Mouse (Mus musculus): Measurements from ENCODE around the gene Hecw2. TPM values are rescaled to one million over a fixed set of nuclear protein-coding genes. Genes with fewer than 3 reads are reported as not detected.

The Hecw2 gene
- polyA plus RNA-seq, 1 experiment from 2014 or later = 5.5 TPM

DNA sequence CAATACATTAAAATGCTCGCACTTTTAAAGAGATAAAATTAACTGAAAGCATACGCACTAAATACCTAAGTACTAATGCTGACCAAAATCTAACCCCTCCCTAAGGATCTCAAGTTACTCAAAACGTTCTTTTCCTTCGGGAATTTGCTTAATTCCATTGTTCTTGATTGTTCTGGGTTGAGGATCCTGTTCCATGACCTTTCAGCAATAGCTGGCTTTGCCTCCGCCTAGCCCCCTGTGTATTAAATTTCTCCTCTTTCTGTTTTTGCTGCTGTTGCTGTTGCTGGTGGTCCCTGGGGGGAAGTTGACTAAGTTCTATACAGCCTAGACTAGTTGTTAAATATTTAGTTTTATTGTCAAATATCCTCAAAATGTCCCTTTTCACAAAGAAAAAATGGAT is 85.7 kb downstream of the Hecw2 start:
- Histone ChIP-seq H3K9me3 (no peaks in the 10 kb centered on the region), H3K9ac (no peak overlapping the region), H3K4me2 (no peak overlapping the region), H3K27me3 (no peaks in the 10 kb centered on the region), H3K27ac (no peak overlapping the region), H3K36me3 (no peaks in the 10 kb centered on the region), H3K4me1 (peaks cover 8% of the 10 kb centered on the region), H3K4me3 (no peak overlapping the region)
- no peak for ATAC-seq (ENCODE audit: borderline replicate concordance, extremely low read depth, low FRiP score, low TSS enrichment)
- WGBS = 58% methylated on average over 5 of the region's 5 CpGs

DNA sequence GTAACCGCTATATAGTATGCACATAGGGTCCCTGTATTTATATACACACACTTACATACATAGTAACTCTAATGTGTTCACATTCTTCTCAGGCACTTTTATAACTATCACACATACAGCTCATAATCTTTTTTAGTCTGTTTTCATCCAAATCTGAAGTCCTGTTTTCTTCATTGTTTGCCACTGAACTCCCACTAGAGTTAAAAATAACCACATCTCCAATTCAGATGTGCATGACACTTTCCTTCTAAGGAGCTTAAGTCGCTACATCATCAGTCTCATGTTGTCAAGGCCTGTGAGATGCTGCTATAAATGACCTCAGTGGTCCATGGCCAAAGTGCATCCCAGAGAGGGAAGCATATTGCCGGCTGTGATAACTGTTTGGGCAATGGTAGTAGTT is 88.2 kb downstream of the Hecw2 start:
- ATAC-seq (ENCODE audit: borderline replicate concordance, extremely low read depth, low FRiP score, low TSS enrichment) = no peak
- no peak overlapping the region for H3K27ac ChIP-seq
- H3K4me1 ChIP-seq = peaks cover 8% of the 10 kb centered on the region
- H3K36me3 ChIP-seq = no peaks in the 10 kb centered on the region
- no peak overlapping the region for H3K4me3 ChIP-seq
- H3K27me3 ChIP-seq = no peaks in the 10 kb centered on the region
- H3K4me2 ChIP-seq = no peak overlapping the region
- 64% methylated on average over 3 of the region's 3 CpGs for WGBS
- no peak overlapping the region for H3K9ac ChIP-seq
- no peaks in the 10 kb centered on the region for H3K9me3 ChIP-seq

DNA sequence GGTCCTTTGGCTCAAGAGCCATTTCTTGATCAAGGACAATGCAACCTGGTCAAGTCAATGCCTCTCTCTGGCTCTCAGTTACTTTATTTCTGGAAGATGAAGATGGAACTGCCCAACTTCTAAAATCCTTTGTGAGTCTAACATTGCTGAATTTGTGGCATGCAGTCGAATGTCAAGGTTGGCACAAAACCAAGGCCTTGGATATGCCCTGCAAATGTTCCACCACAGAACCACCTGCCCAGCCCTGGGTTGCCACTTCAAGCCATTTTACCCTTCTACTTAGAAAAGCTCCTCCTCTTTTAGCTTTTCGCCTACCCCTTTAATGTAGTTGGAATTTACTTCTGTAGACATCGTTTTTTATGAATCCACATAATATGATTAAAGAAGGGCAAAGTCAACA is 115.3 kb downstream of the Hecw2 start:
- 75% methylated on average over 3 of the region's 3 CpGs for WGBS
- no peak overlapping the region for H3K9ac ChIP-seq
- no peaks in the 10 kb centered on the region for H3K9me3 ChIP-seq
- no peaks in the 10 kb centered on the region for H3K4me1 ChIP-seq
- ATAC-seq (ENCODE audit: borderline replicate concordance, extremely low read depth, low FRiP score, low TSS enrichment) = no peak
- H3K4me2 ChIP-seq = no peak overlapping the region
- no peaks in the 10 kb centered on the region for H3K36me3 ChIP-seq
- H3K27ac ChIP-seq = no peak overlapping the region
- no peak overlapping the region for H3K4me3 ChIP-seq
- no peaks in the 10 kb centered on the region for H3K27me3 ChIP-seq

DNA sequence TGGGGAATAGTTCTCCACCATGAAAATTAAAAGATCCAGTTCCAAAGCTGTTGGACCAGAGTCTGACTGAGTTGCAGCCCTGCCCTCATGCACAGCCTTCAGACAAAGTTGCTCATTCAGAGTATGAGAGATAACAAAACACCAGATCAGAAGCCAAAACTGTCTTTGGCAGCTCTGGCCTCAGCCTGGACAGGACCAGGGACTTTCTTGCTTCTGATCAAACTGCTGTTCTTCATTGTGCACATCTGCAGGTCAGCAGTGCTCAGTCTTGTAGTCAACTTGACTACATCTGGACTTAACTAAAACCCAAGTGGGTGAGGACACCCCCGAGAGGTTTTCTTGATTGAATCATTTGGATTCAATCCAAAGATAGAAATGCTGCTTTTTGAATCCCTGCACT is 120.5 kb downstream of the Hecw2 start:
- ATAC-seq (ENCODE audit: borderline replicate concordance, extremely low read depth, low FRiP score, low TSS enrichment) = no peak
- H3K36me3 ChIP-seq = no peaks in the 10 kb centered on the region
- H3K9me3 ChIP-seq = no peaks in the 10 kb centered on the region
- H3K27me3 ChIP-seq = no peaks in the 10 kb centered on the region
- 44% methylated on average over 1 of the region's 1 CpGs for WGBS
- no peaks in the 10 kb centered on the region for H3K4me1 ChIP-seq
- H3K9ac ChIP-seq = no peak overlapping the region
- no peak overlapping the region for H3K4me3 ChIP-seq
- no peak overlapping the region for H3K4me2 ChIP-seq
- H3K27ac ChIP-seq = no peak overlapping the region

DNA sequence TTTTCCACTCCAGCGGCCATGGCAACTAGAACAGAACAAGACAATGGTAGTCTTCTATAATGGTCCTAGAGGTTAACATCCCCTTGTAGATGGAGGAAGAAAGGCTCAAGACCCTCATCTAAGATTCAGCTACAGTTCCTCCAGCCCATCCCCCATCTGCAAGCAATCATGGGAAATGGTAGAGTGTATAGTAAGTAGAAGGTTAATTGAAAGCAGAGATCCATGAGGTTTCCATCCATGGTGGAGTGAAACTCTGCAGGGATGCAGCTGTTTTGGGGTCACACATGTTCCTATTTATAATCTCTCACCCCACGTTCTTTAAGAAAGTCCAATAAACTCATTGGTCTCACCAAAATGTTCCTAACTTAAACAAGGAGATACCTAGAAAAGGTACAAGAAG is 124.8 kb downstream of the Hecw2 start:
- no peak for ATAC-seq (ENCODE audit: borderline replicate concordance, extremely low read depth, low FRiP score, low TSS enrichment)
- Histone ChIP-seq H3K36me3 (no peaks in the 10 kb centered on the region), H3K4me2 (no peak overlapping the region), H3K27me3 (no peaks in the 10 kb centered on the region), H3K27ac (no peak overlapping the region), H3K4me3 (no peak overlapping the region), H3K4me1 (no peaks in the 10 kb centered on the region), H3K9me3 (no peaks in the 10 kb centered on the region), H3K9ac (no peak overlapping the region)
- WGBS = 82% methylated on average over 2 of the region's 2 CpGs

DNA sequence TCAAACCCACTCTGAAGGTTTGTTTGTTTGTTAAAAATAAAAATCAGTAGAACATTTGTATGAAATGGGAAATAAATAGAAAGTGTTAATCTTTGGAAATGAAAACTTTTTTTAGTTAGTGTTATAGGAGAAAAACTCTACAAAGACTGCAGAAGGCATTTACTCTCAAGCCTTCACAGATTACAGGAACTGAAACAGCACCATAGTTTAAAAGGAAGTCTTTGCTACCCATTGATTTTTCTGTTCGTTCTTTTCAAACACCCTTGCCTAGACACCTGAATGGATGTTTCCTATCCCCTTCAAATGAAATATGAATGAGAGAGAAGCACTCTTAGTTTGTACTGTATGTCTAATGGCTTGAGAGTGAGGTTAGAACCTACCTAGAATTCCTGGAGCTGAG is 126.7 kb downstream of the Hecw2 start:
- no peak overlapping the region for H3K4me2 ChIP-seq
- no peak overlapping the region for H3K4me3 ChIP-seq
- H3K9me3 ChIP-seq = no peaks in the 10 kb centered on the region
- WGBS = 57% methylated on average over 1 of the region's 1 CpGs
- no peaks in the 10 kb centered on the region for H3K4me1 ChIP-seq
- H3K27me3 ChIP-seq = no peaks in the 10 kb centered on the region
- no peak for ATAC-seq (ENCODE audit: borderline replicate concordance, extremely low read depth, low FRiP score, low TSS enrichment)
- H3K36me3 ChIP-seq = no peaks in the 10 kb centered on the region
- no peak overlapping the region for H3K27ac ChIP-seq
- H3K9ac ChIP-seq = no peak overlapping the region

DNA sequence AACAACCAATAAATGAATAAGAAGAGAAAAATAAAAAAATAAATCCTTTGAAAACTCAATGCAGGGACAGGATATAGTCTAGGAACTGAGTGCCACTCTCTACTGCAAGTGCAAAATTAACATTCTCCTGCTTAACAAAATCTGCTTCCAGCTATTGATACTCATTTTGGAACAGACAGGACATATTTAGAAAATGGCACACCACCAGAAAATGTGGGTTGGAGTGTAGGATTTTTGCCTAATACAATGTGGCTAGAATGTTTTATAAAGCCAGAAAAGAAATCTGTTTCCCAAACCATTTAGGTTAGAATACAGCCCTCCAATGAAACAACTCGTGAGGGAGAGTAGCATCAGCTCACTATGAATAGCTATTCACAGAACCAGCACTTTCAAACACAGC is 129.5 kb downstream of the Hecw2 start:
- Histone ChIP-seq H3K9me3 (no peaks in the 10 kb centered on the region), H3K4me1 (no peaks in the 10 kb centered on the region), H3K27me3 (no peaks in the 10 kb centered on the region), H3K4me2 (no peak overlapping the region), H3K9ac (no peak overlapping the region), H3K36me3 (no peaks in the 10 kb centered on the region), H3K4me3 (no peak overlapping the region), H3K27ac (no peak overlapping the region)
- 74% methylated on average over 1 of the region's 1 CpGs for WGBS
- ATAC-seq (ENCODE audit: borderline replicate concordance, extremely low read depth, low FRiP score, low TSS enrichment) = no peak

DNA sequence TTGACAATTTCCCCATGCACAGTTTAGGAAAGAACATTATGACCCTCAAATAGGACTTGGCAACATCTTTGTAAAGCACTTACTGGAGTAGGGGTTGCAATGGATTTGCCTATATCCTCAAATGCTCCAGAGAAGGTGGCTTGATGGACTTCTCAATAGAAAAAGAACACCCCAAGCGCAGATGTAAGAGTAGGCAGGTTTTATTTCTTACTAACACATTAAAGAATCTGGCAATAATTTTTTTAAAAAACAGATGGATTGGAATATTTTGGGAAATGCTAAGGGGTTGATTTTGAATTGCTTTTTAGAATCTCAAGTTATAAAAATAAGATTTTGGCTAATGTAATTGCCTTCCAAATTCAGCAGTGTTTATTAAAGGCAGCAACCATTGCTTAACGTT is 133.9 kb downstream of the Hecw2 start:
- H3K9me3 ChIP-seq = no peaks in the 10 kb centered on the region
- no peak for ATAC-seq (ENCODE audit: borderline replicate concordance, extremely low read depth, low FRiP score, low TSS enrichment)
- H3K4me3 ChIP-seq = no peak overlapping the region
- no peaks in the 10 kb centered on the region for H3K4me1 ChIP-seq
- H3K27me3 ChIP-seq = no peaks in the 10 kb centered on the region
- H3K27ac ChIP-seq = no peak overlapping the region
- WGBS = 88% methylated on average over 2 of the region's 2 CpGs
- H3K9ac ChIP-seq = no peak overlapping the region
- H3K4me2 ChIP-seq = no peak overlapping the region
- H3K36me3 ChIP-seq = no peaks in the 10 kb centered on the region

DNA sequence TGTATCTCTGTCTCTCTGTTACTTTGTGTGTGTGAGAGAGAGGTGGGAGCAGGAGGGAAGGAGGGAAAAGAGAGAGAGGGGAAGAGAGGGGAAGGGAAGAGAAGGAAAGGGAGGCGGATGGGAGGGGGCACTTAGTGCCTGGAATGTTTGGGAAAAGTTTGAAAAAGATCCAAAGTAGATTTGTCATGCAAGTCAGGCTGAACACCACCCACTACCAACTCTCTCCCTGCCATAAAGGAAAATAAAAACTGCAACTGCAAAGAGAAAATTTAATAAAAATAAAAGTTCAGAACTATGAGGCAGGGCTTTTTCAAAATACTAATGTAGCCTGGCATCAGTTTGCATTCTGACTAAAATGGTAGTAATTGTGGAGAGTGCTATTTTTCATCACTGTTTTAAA is 135.2 kb downstream of the Hecw2 start:
- Histone ChIP-seq H3K9ac (no peak overlapping the region), H3K4me1 (no peaks in the 10 kb centered on the region), H3K4me2 (no peak overlapping the region), H3K27me3 (no peaks in the 10 kb centered on the region), H3K27ac (no peak overlapping the region), H3K4me3 (no peak overlapping the region), H3K36me3 (no peaks in the 10 kb centered on the region), H3K9me3 (no peaks in the 10 kb centered on the region)
- ATAC-seq (ENCODE audit: borderline replicate concordance, extremely low read depth, low FRiP score, low TSS enrichment) = no peak
- 43% methylated on average over 1 of the region's 1 CpGs for WGBS

DNA sequence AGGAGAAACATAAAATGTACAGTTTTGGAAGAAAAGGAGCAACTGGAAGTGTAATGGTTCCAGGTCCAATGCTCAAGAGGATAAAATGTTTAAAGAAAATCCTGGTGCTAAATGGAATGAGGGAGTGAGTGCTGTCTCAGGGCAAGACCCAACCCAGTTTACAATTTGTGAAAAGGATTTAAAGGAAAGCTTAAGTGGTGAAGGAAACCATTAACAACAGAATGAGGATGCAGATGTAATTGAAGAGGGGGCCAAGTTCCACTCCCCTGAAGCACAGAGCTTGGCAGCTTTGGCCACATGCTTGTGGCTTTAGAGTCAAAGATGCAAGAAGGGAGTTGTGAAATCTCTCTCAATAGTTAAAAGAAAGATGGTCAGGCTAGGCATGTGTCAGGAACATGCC is 142.2 kb downstream of the Hecw2 start:
- Histone ChIP-seq H3K4me2 (no peak overlapping the region), H3K9me3 (no peaks in the 10 kb centered on the region), H3K4me1 (no peaks in the 10 kb centered on the region), H3K9ac (no peak overlapping the region), H3K4me3 (no peak overlapping the region), H3K36me3 (no peaks in the 10 kb centered on the region), H3K27ac (no peak overlapping the region), H3K27me3 (no peaks in the 10 kb centered on the region)
- ATAC-seq (ENCODE audit: borderline replicate concordance, extremely low read depth, low FRiP score, low TSS enrichment) = no peak

DNA sequence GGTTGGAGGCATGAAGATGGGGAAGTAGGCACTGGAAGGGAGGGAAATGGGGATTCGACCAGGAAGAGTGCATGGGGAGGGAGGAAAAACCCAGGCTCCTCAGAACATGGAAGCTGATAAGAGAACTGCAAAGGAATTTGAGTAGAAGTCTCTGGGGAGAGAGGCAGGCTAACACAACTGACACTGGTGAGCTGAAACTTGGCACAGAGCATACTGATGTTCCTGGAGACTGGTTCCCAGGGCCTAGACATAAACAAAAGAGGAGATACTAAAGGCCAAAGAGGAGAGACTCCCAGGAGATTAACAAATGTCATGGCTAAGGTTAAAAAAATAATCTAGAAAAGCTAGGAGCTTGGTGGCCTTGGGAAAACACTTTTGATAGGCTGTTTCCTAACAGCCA is 148.0 kb downstream of the Hecw2 start:
- no peak overlapping the region for H3K27ac ChIP-seq
- ATAC-seq (ENCODE audit: borderline replicate concordance, extremely low read depth, low FRiP score, low TSS enrichment) = no peak

DNA sequence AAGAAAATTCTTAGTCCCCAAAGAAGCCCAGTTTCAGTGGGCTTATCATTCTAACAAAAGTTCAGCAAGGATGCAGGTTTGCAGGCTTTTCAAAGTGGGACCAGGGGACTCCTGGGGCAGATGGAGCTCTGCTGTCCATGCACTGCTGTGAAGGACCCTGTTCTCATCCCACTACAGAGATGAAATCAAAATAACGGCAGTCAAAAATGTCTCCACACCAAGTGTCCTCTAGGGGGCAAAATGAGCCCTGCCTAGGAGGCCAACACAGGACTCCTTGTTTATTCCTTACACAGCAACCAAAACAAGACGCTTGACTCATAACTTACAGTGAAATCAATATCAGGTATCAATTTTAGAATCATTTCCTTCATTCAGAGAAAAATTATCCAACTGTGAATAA is 155.9 kb downstream of the Hecw2 start:
- Histone ChIP-seq H3K4me3 (no peak overlapping the region), H3K9me3 (no peaks in the 10 kb centered on the region), H3K36me3 (no peaks in the 10 kb centered on the region), H3K9ac (no peak overlapping the region), H3K4me2 (no peak overlapping the region), H3K27ac (no peak overlapping the region), H3K27me3 (no peaks in the 10 kb centered on the region), H3K4me1 (no peaks in the 10 kb centered on the region)
- ATAC-seq (ENCODE audit: borderline replicate concordance, extremely low read depth, low FRiP score, low TSS enrichment) = no peak
- WGBS = 34% methylated on average over 2 of the region's 2 CpGs

More for the DNA sequence above, 148.0 kb downstream of the Hecw2 start:
- no peaks in the 10 kb centered on the region for H3K4me1 ChIP-seq
- H3K4me2 ChIP-seq = no peak overlapping the region
- H3K4me3 ChIP-seq = no peak overlapping the region
- H3K27me3 ChIP-seq = no peaks in the 10 kb centered on the region
- H3K9ac ChIP-seq = no peak overlapping the region
- no peaks in the 10 kb centered on the region for H3K9me3 ChIP-seq
- 27% methylated on average over 1 of the region's 1 CpGs for WGBS
- H3K36me3 ChIP-seq = no peaks in the 10 kb centered on the region

DNA sequence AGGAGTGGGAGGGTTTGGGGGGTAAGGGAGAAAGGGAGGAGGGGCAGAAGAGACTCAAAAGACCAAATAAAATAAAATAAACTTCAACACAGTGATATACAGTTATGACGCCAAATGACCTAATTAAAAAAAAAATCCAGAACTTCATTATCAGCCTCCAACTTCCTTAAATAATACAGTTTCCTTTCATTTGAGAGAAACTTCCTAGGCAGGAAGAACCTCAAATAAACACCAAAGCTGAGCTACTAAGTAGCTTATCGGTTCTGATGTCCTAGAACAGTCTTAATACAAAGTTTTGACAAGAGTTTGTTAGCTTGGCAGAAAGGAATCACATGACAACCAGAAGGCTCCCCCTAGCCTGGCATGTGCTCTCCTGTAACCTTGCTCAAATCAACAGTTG is 177.3 kb downstream of the Hecw2 start:
- Histone ChIP-seq H3K9me3 (no peaks in the 10 kb centered on the region), H3K36me3 (no peaks in the 10 kb centered on the region), H3K9ac (no peak overlapping the region), H3K4me3 (no peak overlapping the region), H3K4me1 (no peaks in the 10 kb centered on the region), H3K27ac (no peak overlapping the region), H3K4me2 (no peak overlapping the region), H3K27me3 (no peaks in the 10 kb centered on the region)
- no peak for ATAC-seq (ENCODE audit: borderline replicate concordance, extremely low read depth, low FRiP score, low TSS enrichment)
- WGBS = 43% methylated on average over 2 of the region's 2 CpGs

Data from lung, embryonic 15.5 days (tissue).